Mouse (Mus musculus) liver, embryonic 13.5 days (tissue): ENCODE results near the gene Ttll11. TPM values are rescaled to one million over a fixed set of nuclear protein-coding genes. Genes with fewer than 3 reads are reported as not detected.
A peak's percentile ranks its signal among the peaks of the same experiment; 100 is the strongest.

Experiments
- ATAC-seq: fragments of 200-750 bp; cut with Nextera tagmentation; 2 replicates; pipeline ENCODE4 v1.8.0; 2017; ENCODE audit warnings: low read depth, mild to moderate bottlenecking, moderate number of reproducible peaks, moderate library complexity
- DNase-seq: peaks from one replicate; pipeline ENCODE4 v3.0.0; 2022
- H3K27ac ChIP-seq: fragments of 300-500 bp; sonication (generic); 2 replicates; pipeline ENCODE4 v1.5.1; 2015; ENCODE audit warnings: moderate library complexity, mild to moderate bottlenecking, inconsistent platforms
- H3K27me3 ChIP-seq: fragments of 300-500 bp; sonication (generic); 2 replicates; pipeline ENCODE4 v1.6.1; 2015; ENCODE audit warnings: mild to moderate bottlenecking, inconsistent platforms
- H3K36me3 ChIP-seq: fragments of 300-500 bp; sonication (generic); 2 replicates; pipeline ENCODE4 v1.6.1; 2015; ENCODE audit warnings: mild to moderate bottlenecking, inconsistent platforms
- H3K4me1 ChIP-seq: fragments of 300-500 bp; sonication (generic); replicated peaks from 2 replicates; pipeline ENCODE4 v1.6.1; 2015; ENCODE audit warnings: inconsistent platforms
- H3K4me2 ChIP-seq: fragments of 300-500 bp; sonication (generic); 2 replicates; pipeline ENCODE4 v1.6.1; 2015; ENCODE audit warnings: inconsistent platforms, mild to moderate bottlenecking, moderate library complexity
- H3K4me3 ChIP-seq: fragments of 300-500 bp; sonication (generic); replicated peaks from 2 replicates; pipeline ENCODE4 v1.5.1; 2015; ENCODE audit warnings: mild to moderate bottlenecking, inconsistent platforms
- H3K9ac ChIP-seq: fragments of 300-500 bp; sonication (generic); 2 replicates; pipeline ENCODE4 v1.6.1; 2015; ENCODE audit warnings: mild to moderate bottlenecking, inconsistent platforms
- H3K9me3 ChIP-seq: fragments of 300-500 bp; sonication (generic); replicated peaks from 2 replicates; pipeline ENCODE4 v1.6.1; 2016; ENCODE audit warnings: inconsistent platforms
- WGBS: fragments of 180-500 bp; shearing (Covaris S2); methylation state at CpG from one replicate; pipeline ENCODE4 v1.1.7; 2015; ENCODE audit not compliant: insufficient replicate concordance; 5-methylcytosine and 5-hydroxymethylcytosine counted together
- polyA plus RNA-seq: library from polyadenylated mRNA; unstranded; fragments of >200 nt; fragmentation: Nextera tagmentation; extraction: Ambion mirVana; gene quantifications from 2 replicates; pipeline ENCODE4 v1.2.1, GENCODE M21; 2015

Ttll11 gene
- polyA plus RNA-seq, 1 experiment from 2014 or later: 0.91 TPM

DNA sequence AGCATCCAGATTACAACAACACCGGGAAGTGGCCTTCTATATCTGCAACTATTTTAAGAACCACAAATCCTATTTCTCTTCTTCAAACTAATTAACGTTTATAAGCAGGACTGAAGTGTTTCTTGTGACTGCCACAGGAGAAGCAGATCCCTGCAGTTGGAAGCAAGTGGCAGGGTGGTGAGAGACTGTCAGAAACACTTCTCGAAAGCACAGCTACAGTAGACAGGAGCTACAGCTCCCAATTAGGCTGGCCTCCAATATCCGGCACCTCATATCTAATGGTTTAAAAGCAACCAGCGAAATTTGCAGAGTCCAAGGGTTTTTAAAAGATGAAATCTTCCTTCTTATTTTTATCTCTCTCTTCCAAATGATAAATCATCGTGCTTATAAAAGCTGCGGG, 104.1 kb downstream of the Ttll11 start:
- H3K27me3 ChIP-seq: peaks cover 19% of the 10 kb centered on the region
- H3K4me1 ChIP-seq: no peaks in the 10 kb centered on the region
- H3K9ac ChIP-seq: no peak overlapping the region
- H3K36me3 ChIP-seq: no peaks in the 10 kb centered on the region
- no peak for ATAC-seq
- 67% methylated on average over 7 of the region's 7 CpGs for WGBS
- no peak for DNase-seq
- H3K4me2 ChIP-seq: no peak overlapping the region
- H3K4me3 ChIP-seq: no peak overlapping the region
- H3K27ac ChIP-seq: no peak overlapping the region
- H3K9me3 ChIP-seq: no peaks in the 10 kb centered on the region

- Histone ChIP-seq H3K27ac (no peak overlapping the region), H3K36me3 (no peaks in the 10 kb centered on the region), H3K4me3 (no peak overlapping the region), H3K9me3 (no peaks in the 10 kb centered on the region), H3K27me3 (peaks cover 11% of the 10 kb centered on the region; the same call in 1 of the 2 replicates), H3K4me2 (no peak overlapping the region), H3K9ac (no peak overlapping the region), H3K4me1 (no peaks in the 10 kb centered on the region)
- no peak for DNase-seq
- 58% methylated on average over 8 of the region's 8 CpGs for WGBS
- ATAC-seq: no peak
Measured at GRCm38 (mm10) chr2:35874421-35874820, 105.3 kb downstream of the Ttll11 start.

- no peak overlapping the region for H3K9ac ChIP-seq
- no peaks in the 10 kb centered on the region for H3K36me3 ChIP-seq
- H3K9me3 ChIP-seq: no peaks in the 10 kb centered on the region
- DNase-seq: no peak
- no peak for ATAC-seq
- 35% methylated on average over 2 of the region's 2 CpGs for WGBS
- H3K27ac ChIP-seq: no peak overlapping the region
- no peaks in the 10 kb centered on the region for H3K4me1 ChIP-seq
- H3K4me3 ChIP-seq: no peak overlapping the region
- no peaks in the 10 kb centered on the region for H3K27me3 ChIP-seq
- H3K4me2 ChIP-seq: no peak overlapping the region
Measured at GRCm38 (mm10) chr2:35869165-35869564, 110.5 kb downstream of the Ttll11 start.

DNA sequence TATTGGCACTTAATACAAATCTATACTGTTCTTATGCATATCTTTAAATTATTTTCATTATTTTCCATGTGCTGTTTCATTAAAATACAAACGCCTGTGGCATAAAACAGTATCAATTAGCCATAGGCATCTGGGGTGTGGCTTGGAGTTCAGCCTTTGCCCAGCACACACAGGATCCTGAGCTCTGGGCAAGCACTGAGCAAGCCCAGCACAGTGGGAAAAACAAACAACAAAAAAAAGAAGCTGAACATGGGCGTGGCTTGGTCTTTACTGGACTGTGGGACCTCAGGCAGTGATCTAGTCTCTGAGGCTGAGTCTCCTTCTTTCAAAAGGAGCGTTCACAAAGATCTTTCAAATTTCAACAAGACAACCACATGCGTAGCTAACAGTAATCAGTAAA, 116.4 kb downstream of the Ttll11 start:
- Histone ChIP-seq H3K27me3 (no peaks in the 10 kb centered on the region), H3K27ac (no peak overlapping the region), H3K4me3 (no peak overlapping the region), H3K36me3 (no peaks in the 10 kb centered on the region), H3K4me2 (no peak overlapping the region), H3K9me3 (no peaks in the 10 kb centered on the region), H3K4me1 (no peaks in the 10 kb centered on the region), H3K9ac (no peak overlapping the region)
- peak; percentile 57; the same call in 1 of the 2 replicates for ATAC-seq
- no peak for DNase-seq
- 52% methylated on average over 4 of the region's 4 CpGs for WGBS

GRCm38 (mm10) chr2:35861185-35861584, 118.5 kb downstream of the Ttll11 start:
- H3K4me2 ChIP-seq: no peak overlapping the region
- DNase-seq: no peak
- no peaks in the 10 kb centered on the region for H3K9me3 ChIP-seq
- H3K4me3 ChIP-seq: no peak overlapping the region
- no peak overlapping the region for H3K27ac ChIP-seq
- WGBS: 81% methylated on average over 7 of the region's 7 CpGs
- no peaks in the 10 kb centered on the region for H3K4me1 ChIP-seq
- no peak for ATAC-seq
- no peak overlapping the region for H3K9ac ChIP-seq
- no peaks in the 10 kb centered on the region for H3K36me3 ChIP-seq
- no peaks in the 10 kb centered on the region for H3K27me3 ChIP-seq

GRCm38 (mm10) chr2:35860394-35860744, 119.3 kb downstream of the Ttll11 start:
- no peak overlapping the region for H3K4me2 ChIP-seq
- ATAC-seq (no peak), DNase-seq (no peak)
- no peak overlapping the region for H3K9ac ChIP-seq
- H3K27ac ChIP-seq: no peak overlapping the region
- H3K9me3 ChIP-seq: no peaks in the 10 kb centered on the region
- no peak overlapping the region for H3K4me3 ChIP-seq
- no peaks in the 10 kb centered on the region for H3K36me3 ChIP-seq
- H3K27me3 ChIP-seq: no peaks in the 10 kb centered on the region
- WGBS: 23% methylated on average over 10 of the region's 10 CpGs
- no peaks in the 10 kb centered on the region for H3K4me1 ChIP-seq

- Histone ChIP-seq H3K27me3 (no peaks in the 10 kb centered on the region), H3K36me3 (no peaks in the 10 kb centered on the region), H3K4me1 (no peaks in the 10 kb centered on the region), H3K9me3 (no peaks in the 10 kb centered on the region), H3K4me3 (no peak overlapping the region), H3K4me2 (no peak overlapping the region), H3K27ac (no peak overlapping the region), H3K9ac (no peak overlapping the region)
- DNase-seq (no peak), ATAC-seq (no peak)
- WGBS: 62% methylated on average over 7 of the region's 7 CpGs
Measured at GRCm38 (mm10) chr2:35859708-35860393, 119.9 kb downstream of the Ttll11 start.

DNA sequence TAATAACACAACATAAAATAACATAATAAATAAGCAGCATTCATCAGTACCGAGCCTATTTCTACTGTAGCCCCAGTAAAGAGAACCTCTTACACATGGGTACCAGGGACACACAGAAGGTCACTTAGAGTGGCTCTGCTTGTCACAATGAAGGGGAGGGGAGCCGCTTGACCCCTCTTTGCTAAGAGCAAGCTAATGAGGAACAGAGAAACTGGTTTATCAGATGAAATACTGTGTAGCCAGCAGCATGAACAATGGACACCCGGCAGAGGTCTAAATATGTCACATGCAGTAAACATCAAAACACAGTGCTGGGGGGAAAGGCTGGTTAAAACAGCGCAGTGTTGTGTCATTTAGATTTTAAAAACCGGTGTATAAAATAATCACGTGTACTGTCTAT, 121.4 kb downstream of the Ttll11 start:
- Histone ChIP-seq H3K9ac (no peak overlapping the region), H3K4me3 (no peak overlapping the region), H3K4me1 (no peaks in the 10 kb centered on the region), H3K27me3 (no peaks in the 10 kb centered on the region), H3K36me3 (no peaks in the 10 kb centered on the region), H3K27ac (no peak overlapping the region), H3K4me2 (no peak overlapping the region), H3K9me3 (no peaks in the 10 kb centered on the region)
- 63% methylated on average over 6 of the region's 6 CpGs for WGBS
- no peak for ATAC-seq
- DNase-seq: no peak

GRCm38 (mm10) chr2:35856901-35857300, 122.8 kb downstream of the Ttll11 start:
- ATAC-seq (no peak), DNase-seq (no peak)
- Histone ChIP-seq H3K4me2 (no peak overlapping the region), H3K9me3 (no peaks in the 10 kb centered on the region), H3K36me3 (no peaks in the 10 kb centered on the region), H3K27me3 (no peaks in the 10 kb centered on the region), H3K4me3 (no peak overlapping the region), H3K9ac (no peak overlapping the region), H3K4me1 (no peaks in the 10 kb centered on the region), H3K27ac (no peak overlapping the region)
- WGBS: 50% methylated on average over 2 of the region's 2 CpGs

- H3K36me3 ChIP-seq: no peaks in the 10 kb centered on the region
- no peak for ATAC-seq
- DNase-seq: no peak
- no peak overlapping the region for H3K4me3 ChIP-seq
- no peak overlapping the region for H3K27ac ChIP-seq
- no peak overlapping the region for H3K9ac ChIP-seq
- 26% methylated on average over 5 of the region's 5 CpGs for WGBS
- no peak overlapping the region for H3K4me2 ChIP-seq
- no peaks in the 10 kb centered on the region for H3K4me1 ChIP-seq
- no peaks in the 10 kb centered on the region for H3K9me3 ChIP-seq
- 0 out of 2 replicates have a peak, but pooled peaks cover 3% of the 10 kb centered on the region for H3K27me3 ChIP-seq
Measured at GRCm38 (mm10) chr2:35854877-35855276, 124.8 kb downstream of the Ttll11 start.

DNA sequence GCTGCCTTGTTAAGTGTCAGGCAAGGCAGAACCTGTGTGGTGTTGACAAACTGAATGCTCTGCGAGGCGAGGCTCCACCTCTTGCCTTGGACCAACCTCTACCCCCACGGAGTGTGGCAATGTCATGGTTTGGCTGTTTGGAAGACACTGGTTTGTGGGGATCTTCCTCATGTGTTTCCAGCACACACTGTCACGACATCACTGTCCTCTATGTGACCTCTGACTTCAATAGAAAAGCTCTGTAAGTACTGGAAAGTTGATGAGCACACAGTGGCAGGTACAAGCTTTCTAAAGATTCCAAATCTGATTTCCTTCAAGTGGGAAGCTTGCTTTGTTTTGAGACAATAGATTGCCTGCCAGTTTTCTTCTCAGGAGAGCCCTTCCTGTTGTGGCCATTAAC, 126.7 kb downstream of the Ttll11 start:
- no peak overlapping the region for H3K9ac ChIP-seq
- no peaks in the 10 kb centered on the region for H3K36me3 ChIP-seq
- 0 out of 2 replicates have a peak, but pooled peaks cover 3% of the 10 kb centered on the region for H3K27me3 ChIP-seq
- no peak overlapping the region for H3K27ac ChIP-seq
- 55% methylated on average over 4 of the region's 4 CpGs for WGBS
- H3K4me2 ChIP-seq: no peak overlapping the region
- H3K9me3 ChIP-seq: no peaks in the 10 kb centered on the region
- ATAC-seq (no peak), DNase-seq (no peak)
- no peaks in the 10 kb centered on the region for H3K4me1 ChIP-seq
- H3K4me3 ChIP-seq: no peak overlapping the region

DNA sequence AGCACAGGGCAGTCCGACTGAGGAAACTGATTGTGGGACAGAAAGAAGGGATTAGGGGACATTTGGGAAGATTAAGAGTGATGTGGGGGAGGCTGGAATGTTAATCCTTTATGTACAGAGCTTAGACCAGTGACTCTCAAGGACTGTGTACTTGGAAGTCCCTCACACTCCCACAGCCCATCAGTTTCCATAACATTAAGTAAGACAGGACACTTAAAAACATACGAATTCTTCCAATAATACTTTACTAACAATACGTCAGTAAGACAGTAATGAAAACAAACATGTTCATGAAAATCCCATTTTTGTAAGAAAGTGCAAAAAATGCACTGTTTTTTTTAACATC, 127.6 kb downstream of the Ttll11 start:
- H3K4me1 ChIP-seq: no peaks in the 10 kb centered on the region

More for the DNA sequence above, 127.6 kb downstream of the Ttll11 start:
- no peaks in the 10 kb centered on the region for H3K36me3 ChIP-seq
- ATAC-seq: no peak
- H3K9me3 ChIP-seq: no peaks in the 10 kb centered on the region
- WGBS: 53% methylated on average over 3 of the region's 3 CpGs
- no peak overlapping the region for H3K4me3 ChIP-seq
- no peak overlapping the region for H3K27ac ChIP-seq
- H3K27me3 ChIP-seq: 0 out of 2 replicates have a peak, but pooled peaks cover 3% of the 10 kb centered on the region
- DNase-seq: no peak
- H3K9ac ChIP-seq: no peak overlapping the region
- no peak overlapping the region for H3K4me2 ChIP-seq
